In genomic region chr12:54603542-54604167, GRCm38 (mm10) we compare ENCODE assay signal across 18 mouse cellular contexts. TPM values are rescaled to one million over a fixed set of nuclear protein-coding genes. Genes with fewer than 3 reads are reported as not detected.
DNase-seq lines count a peak whose midpoint lies in the region; ATAC-seq and TF ChIP-seq lines count a peak whose summit lies in the region.
"Had no signal": no experiment of that assay in that cellular context is flagged by ENCODE, and none has a peak within 500 bp of the region (broad histone marks: within the 10 kb centered on the region; RNA-seq: fewer than 3 reads in every experiment).

No protein-coding gene starts in this region.

- H3K4me3 ChIP-seq in intestine, embryonic 15.5 days (replicated peaks) = no peak overlapping the region
- H3K4me3 ChIP-seq in intestine, embryonic 16.5 days (ENCODE audit: low read length) = no peak overlapping the region
- no peak overlapping the region for H3K4me3 ChIP-seq in small intestine, adult 2 months (ENCODE audit: low read depth, low read length)
- H3K4me3 ChIP-seq in midbrain, embryonic 11.5 days (ENCODE audit: low read depth, low read length) = no peak overlapping the region
- H3K4me3 ChIP-seq: embryonic facial prominence, embryonic 10.5 days; embryonic facial prominence, embryonic 12.5 days; forebrain, embryonic 13.5 days; forebrain, embryonic 15.5 days had no signal

- DNase-seq in gastrocnemius, postnatal 36 days = no peak
- no peak for DNase-seq in right cerebral cortex, postnatal 10 days (ENCODE audit: low spot score in 2 of 2)
- no peak for DNase-seq in midbrain, embryonic 11.5 days (ENCODE audit: low spot score, missing footprints)
- DNase-seq: adrenal gland, adult 2 months; adrenal gland, postnatal 10 days; adrenal gland, postnatal 36 days; cerebellum, adult 11-12 months; cerebellum, adult 2 months; cerebellum, adult 9-10 months; cerebellum, postnatal 10 days; cerebellum, postnatal 25 days had no signal

- no peak overlapping the region for H3K9ac ChIP-seq in intestine, embryonic 15.5 days
- no peak overlapping the region for H3K9ac ChIP-seq in intestine, embryonic 16.5 days (ENCODE audit: low read depth, low read length)
- no peak overlapping the region for H3K9ac ChIP-seq in midbrain, embryonic 11.5 days (ENCODE audit: low read length)
- H3K9ac ChIP-seq: embryonic facial prominence, embryonic 12.5 days; forebrain, embryonic 13.5 days; forebrain, embryonic 15.5 days had no signal

- no peaks in the 10 kb centered on the region for H3K27me3 ChIP-seq in intestine, embryonic 15.5 days (replicated peaks)
- no peaks in the 10 kb centered on the region for H3K27me3 ChIP-seq in intestine, embryonic 16.5 days (replicated peaks; ENCODE audit: control insufficient read depth, insufficient read depth, low read length)
- no peaks in the 10 kb centered on the region for H3K27me3 ChIP-seq in small intestine, adult 2 months (ENCODE audit: control insufficient read depth, insufficient read depth, low read length)
- no peaks in the 10 kb centered on the region for H3K27me3 ChIP-seq in midbrain, embryonic 11.5 days (ENCODE audit: control insufficient read depth, insufficient read depth, low read length)
- H3K27me3 ChIP-seq: embryonic facial prominence, embryonic 12.5 days; forebrain, embryonic 13.5 days; forebrain, embryonic 15.5 days had no signal

- H3K9me3 ChIP-seq in intestine, embryonic 15.5 days = no peaks in the 10 kb centered on the region
- no peaks in the 10 kb centered on the region for H3K9me3 ChIP-seq in intestine, embryonic 16.5 days (ENCODE audit: control insufficient read depth, low read length)
- H3K9me3 ChIP-seq in midbrain, embryonic 11.5 days (ENCODE audit: control insufficient read depth, low read length) = no peaks in the 10 kb centered on the region
- H3K9me3 ChIP-seq: embryonic facial prominence, embryonic 12.5 days; forebrain, embryonic 13.5 days; forebrain, embryonic 15.5 days had no signal

- intact Hi-C loops in gastrocnemius, postnatal 36 days (cut with DNase I) = no loop called here

- ATAC-seq in intestine, embryonic 15.5 days = peak; percentile 66
- ATAC-seq in intestine, embryonic 16.5 days = peak; percentile 65; the same call in 1 of the 2 replicates
- no peak for ATAC-seq in midbrain, embryonic 11.5 days (ENCODE audit: low FRiP score)
- ATAC-seq: forebrain, embryonic 13.5 days; forebrain, embryonic 15.5 days had no signal

- 55% methylated on average over 9 of the region's 9 CpGs for WGBS in intestine, embryonic 15.5 days
- WGBS in intestine, embryonic 16.5 days = 57% methylated on average over 9 of the region's 9 CpGs
- 22% methylated on average over 9 of the region's 9 CpGs for WGBS in small intestine, adult 2 months
- WGBS in midbrain, embryonic 11.5 days = 85% methylated on average over 9 of the region's 9 CpGs

- no peak overlapping the region for H3K27ac ChIP-seq in intestine, embryonic 15.5 days
- H3K27ac ChIP-seq in intestine, embryonic 16.5 days (ENCODE audit: low read length) = peak overlapping the region; percentile 63
- H3K27ac ChIP-seq in small intestine, adult 2 months (ENCODE audit: insufficient read depth, low read depth, low read length) = peak overlapping the region; percentile 91
- no peak overlapping the region for H3K27ac ChIP-seq in midbrain, embryonic 11.5 days (ENCODE audit: low read depth, low read length)
- H3K27ac ChIP-seq: embryonic facial prominence, embryonic 10.5 days; embryonic facial prominence, embryonic 12.5 days; forebrain, embryonic 13.5 days; forebrain, embryonic 15.5 days had no signal

- no peak for TF ChIP-seq POLR2A in small intestine, adult 2 months (IDR thresholded peaks at IDR 0.05; ENCODE audit: low read depth, low read length)

- H3K4me2 ChIP-seq in intestine, embryonic 15.5 days (replicated peaks) = no peak overlapping the region
- H3K4me2 ChIP-seq in intestine, embryonic 16.5 days (ENCODE audit: low read depth, low read length) = no peak overlapping the region
- H3K4me2 ChIP-seq in midbrain, embryonic 11.5 days = no peak overlapping the region
- H3K4me2 ChIP-seq: embryonic facial prominence, embryonic 12.5 days; forebrain, embryonic 13.5 days; forebrain, embryonic 15.5 days had no signal

- no peaks in the 10 kb centered on the region for H3K36me3 ChIP-seq in intestine, embryonic 15.5 days
- H3K36me3 ChIP-seq in intestine, embryonic 16.5 days (ENCODE audit: control insufficient read depth, insufficient read depth, low read length) = no peaks in the 10 kb centered on the region
- H3K36me3 ChIP-seq in small intestine, adult 2 months (ENCODE audit: control insufficient read depth, insufficient read depth, low read length) = no peaks in the 10 kb centered on the region
- no peaks in the 10 kb centered on the region for H3K36me3 ChIP-seq in midbrain, embryonic 11.5 days (ENCODE audit: control insufficient read depth, insufficient read depth, low read length)
- H3K36me3 ChIP-seq: embryonic facial prominence, embryonic 10.5 days; embryonic facial prominence, embryonic 12.5 days; forebrain, embryonic 15.5 days had no signal

- no peaks in the 10 kb centered on the region for H3K4me1 ChIP-seq in intestine, embryonic 15.5 days (replicated peaks)
- no peaks in the 10 kb centered on the region; the same call in 1 of the 2 replicates for H3K4me1 ChIP-seq in intestine, embryonic 16.5 days (ENCODE audit: control insufficient read depth, insufficient read depth, low read length)
- peaks cover 9% of the 10 kb centered on the region; the same call in 1 of the 2 replicates for H3K4me1 ChIP-seq in small intestine, adult 2 months (ENCODE audit: control insufficient read depth, insufficient read depth, insufficient read length, low read length)
- no peaks in the 10 kb centered on the region for H3K4me1 ChIP-seq in midbrain, embryonic 11.5 days (ENCODE audit: control insufficient read depth, insufficient read depth, low read length)
- H3K4me1 ChIP-seq: forebrain, embryonic 13.5 days; forebrain, embryonic 15.5 days had no signal

- no peak for TF ChIP-seq CTCF in small intestine, adult 2 months (IDR thresholded peaks at IDR 0.05; ENCODE audit: extremely low read depth, insufficient read length, insufficient replicate concordance, low read depth, low read length)

RNA-seq across cellular contexts. Expression of gene Sptssa, which starts 52.7 kb away (rescaled TPM):
- polyA plus RNA-seq in intestine, embryonic 15.5 days (2015; fragmentation: Nextera tagmentation; extraction: Ambion mirVana) = 218 and 233 TPM in 2 replicates
- polyA plus RNA-seq in intestine, embryonic 16.5 days (2015; fragmentation: Nextera tagmentation; extraction: Ambion mirVana) = 234 and 236 TPM in 2 replicates
- polyA plus RNA-seq in small intestine, adult 2 months (2012; rRNA removed) = 60.7 and 101 TPM in 2 replicates
- total RNA-seq in gastrocnemius, postnatal 36 days (2021) = 10 to 100 TPM; 14.8 to 16.9 TPM
- polyA plus RNA-seq in midbrain, embryonic 11.5 days (2014; fragmentation: Nextera tagmentation; extraction: Ambion mirVana) = 213 and 221 TPM in 2 replicates

Comparison
In these comparisons a context has a peak if more than half of its experiments do, and no peak if none do; other contexts are left out.
1. H3K27ac ChIP-seq: peak in intestine, embryonic 16.5 days (single experiment) and small intestine, adult 2 months (single experiment); none in intestine, embryonic 15.5 days (single experiment) and midbrain, embryonic 11.5 days (single experiment).